Mouse (Mus musculus) cerebellum, postnatal 14 days (tissue): ENCODE measurements at regions not wholly inside any gene's neighbourhood (a gene's known extent, or its start where the extent isn't known, plus 50 kb on each side); places are given as distances from the start of the nearest gene placed in this dataset.

ENCODE experiments used
- DNase-seq, 2 experiments: peaks; one replicate each; pipeline ENCODE4 v3.0.0; 2021; ENCODE audit warnings: mixed read lengths in 2 of 2

DNA sequence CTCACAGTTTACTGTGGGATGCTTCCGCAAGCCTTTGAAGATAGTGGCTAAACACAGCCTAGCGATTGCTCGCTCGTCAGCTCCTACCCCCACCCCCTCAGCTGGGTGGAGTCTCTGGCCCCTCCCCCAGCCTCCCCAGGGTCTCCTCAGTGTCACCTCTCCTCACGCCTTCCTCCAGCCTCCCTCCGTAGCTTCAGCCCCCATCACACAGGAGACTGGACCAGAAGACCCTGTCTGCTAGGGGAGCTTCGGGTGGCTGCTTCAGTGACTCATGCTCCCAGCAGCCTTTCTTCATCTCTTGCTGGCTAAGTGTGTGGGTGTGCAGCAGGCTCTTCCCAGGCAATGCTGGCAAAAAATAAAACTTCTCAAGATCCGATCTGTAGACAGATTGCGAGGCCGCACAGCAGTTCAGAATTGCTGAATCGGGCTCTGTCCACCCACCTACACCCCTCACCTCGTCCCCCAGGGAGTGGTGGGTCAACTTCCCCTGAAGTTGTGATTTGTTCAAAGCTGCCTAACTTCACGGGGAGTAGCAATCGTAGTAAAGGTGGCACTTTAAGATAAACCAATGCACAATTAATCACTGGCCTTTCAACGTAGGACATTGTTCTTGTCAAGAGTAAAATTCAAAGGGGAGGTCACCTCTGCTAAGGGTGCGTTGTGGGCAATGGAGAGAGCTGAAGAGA lies 61.2 kb upstream of the Ankrd28 start:
- peak; percentile 8 to 14 for DNase-seq

DNA sequence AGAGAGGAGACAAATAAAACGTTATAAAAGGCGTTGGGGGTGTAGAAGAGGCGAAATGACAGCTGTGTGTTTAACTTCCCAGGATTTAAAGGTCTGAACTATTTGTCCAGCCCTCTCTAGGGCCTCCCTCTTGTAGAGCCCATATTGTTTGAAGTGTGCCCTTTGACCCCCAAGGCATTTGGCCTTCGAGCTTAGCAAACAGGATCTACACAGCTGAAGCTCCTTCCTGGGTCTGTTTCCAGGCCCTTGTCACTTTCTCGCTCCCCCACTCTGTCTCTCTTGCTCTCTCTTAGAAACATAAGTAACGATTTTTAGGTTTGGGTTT lies 61.7 kb upstream of the Ankrd28 start:
- DNase-seq = no peak

DNA sequence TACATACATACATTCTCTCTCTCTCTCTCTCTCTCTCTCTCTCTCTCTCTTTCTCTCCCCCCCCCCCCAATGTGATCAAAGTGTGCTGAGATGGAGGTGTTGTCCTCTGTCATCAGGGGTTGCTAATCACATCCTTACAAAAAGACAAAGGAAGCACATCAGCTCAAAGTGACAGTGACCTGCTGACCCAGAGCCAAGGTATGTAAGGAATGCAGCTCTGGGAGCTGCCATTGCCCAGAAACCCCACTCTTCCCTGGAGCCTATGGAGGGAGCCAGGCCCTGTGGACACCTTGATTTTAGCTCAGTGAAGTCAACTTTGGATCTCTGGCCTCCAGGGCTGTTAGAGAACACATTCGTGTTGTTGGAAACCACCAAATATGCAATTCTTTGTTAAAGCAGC lies 66.0 kb upstream of the Ankrd28 start:
- no peak for DNase-seq

DNA sequence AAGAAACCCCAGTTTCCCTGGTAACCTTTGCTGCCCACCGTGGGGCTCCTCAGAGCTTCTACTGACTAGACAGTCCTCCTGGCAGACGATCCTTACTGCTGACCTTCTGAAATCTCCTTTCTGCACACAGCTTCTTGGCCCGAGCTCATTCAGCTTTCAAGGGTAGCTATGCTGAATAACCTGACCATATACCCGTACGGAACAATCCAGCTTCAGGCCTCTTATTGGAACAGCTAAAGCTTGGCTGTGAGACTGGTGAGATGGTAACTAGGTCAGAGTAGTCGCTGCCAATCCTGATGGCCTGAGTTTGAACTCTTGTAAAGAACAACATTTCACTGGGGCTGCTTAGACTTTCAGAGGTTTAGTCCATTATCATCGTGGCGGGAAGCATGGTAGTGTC lies 69.1 kb upstream of the Ankrd28 start:
- peak in 1 of 2 experiments; percentile 10 for DNase-seq

DNA sequence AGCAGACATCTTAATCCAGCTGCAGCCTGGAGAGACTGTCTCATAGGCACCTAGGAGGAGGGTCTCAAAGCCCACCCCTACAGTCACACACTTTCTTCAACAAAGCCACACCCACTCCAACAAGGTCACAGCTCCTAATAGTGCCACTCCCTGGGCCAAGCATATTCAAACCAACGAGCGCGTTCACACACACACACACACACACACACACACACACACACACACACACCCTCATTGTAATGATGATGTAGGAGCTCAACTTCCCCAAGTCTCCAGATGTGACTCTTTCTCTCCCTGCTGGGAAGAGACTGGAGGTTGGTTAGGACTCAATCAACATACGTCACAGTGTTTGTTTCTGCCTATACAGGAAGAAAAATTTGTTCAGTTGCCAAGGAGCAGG lies 69.5 kb upstream of the Ankrd28 start:
- no peak for DNase-seq

GRCm38 (mm10) chr14:31901901-31902300 lies 71.5 kb upstream of the Ankrd28 start:
- no peak for DNase-seq

DNA sequence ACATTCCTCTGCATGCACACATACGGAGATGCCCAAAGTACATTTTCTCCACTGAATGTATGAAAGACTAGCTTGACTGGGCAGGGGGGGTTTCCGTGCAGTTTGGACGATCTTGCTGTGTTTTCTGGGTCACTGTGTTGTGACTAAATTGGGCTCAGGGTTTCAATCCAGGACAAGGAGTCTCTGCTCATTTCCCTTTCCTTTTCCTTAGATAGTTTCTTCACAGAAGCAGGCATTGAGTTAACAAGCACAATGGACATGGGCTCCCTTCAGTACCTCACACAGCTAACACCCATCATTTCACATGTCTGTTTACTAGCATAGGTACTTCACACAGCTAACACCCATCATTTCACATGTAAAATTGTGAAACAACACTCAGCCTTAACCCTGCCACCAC lies 73.2 kb upstream of the Ankrd28 start:
- no peak for DNase-seq

- DNase-seq = no peak
These were observed 78.1 kb upstream of the Ankrd28 start for GRCm38 (mm10) chr14:31908591-31908990.

GRCm38 (mm10) chr14:31909291-31909690 lies 78.8 kb upstream of the Ankrd28 start:
- DNase-seq = no peak

DNA sequence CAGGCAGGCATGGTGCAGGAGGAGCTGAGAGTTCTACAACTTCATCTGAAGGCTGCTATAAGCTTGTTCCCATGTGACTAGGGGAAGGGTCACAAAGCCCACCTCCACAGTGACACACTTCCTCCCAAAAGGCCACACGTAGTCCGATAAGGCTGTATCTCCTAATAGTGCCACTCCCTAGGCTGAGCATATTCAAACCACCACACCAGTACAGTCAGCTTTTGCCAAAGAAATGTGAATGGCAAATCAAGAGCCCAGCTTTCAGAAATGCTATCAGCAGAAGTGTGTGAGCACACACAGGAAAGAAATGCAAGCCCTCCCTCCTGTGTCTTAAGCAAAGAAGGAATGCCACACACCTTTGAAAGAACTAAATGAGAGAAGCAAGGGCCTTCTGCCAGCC lies 80.4 kb upstream of the Ankrd28 start:
- DNase-seq = no peak

- no peak for DNase-seq
These were observed 88.0 kb upstream of the Ankrd28 start for GRCm38 (mm10) chr14:31918461-31918860.

GRCm38 (mm10) chr14:31918921-31919320 lies 88.5 kb upstream of the Ankrd28 start:
- no peak for DNase-seq

DNA sequence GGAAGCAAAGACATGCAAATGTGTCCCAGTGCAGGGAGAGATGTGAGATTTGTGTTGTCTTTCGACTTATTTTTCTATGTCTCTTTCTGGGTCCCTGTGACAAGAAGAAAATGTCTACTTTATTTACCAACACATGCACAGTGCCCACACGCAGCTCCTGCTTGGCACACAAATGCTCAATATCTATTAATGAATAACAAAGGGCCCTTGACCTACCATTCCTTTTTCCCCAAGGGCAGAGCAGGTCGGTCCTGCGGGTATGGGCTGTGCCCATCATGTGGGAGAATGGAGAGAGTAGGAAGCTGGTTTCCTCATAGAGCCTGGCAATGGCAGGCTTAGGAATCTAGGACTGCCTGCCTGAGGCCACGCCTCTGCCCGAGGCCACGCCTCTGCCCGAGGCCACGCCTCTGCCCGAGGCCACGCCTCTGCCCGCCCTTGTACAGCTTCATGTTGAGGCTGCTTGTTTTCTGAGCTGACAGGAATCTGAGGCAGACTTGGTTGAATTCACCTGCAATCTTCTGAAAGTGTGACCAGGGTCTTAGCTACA lies 98.8 kb upstream of the Ankrd28 start:
- DNase-seq = peak in 1 of 2 experiments; percentile 13

- peak; percentile 87 to 91 for DNase-seq
These were observed 98.4 kb upstream of the Galnt15 start for GRCm38 (mm10) chr14:31930367-31930766.

GRCm38 (mm10) chr14:31931971-31932370 lies 96.8 kb upstream of the Galnt15 start:
- DNase-seq = no peak

- DNase-seq = peak; percentile 40 to 46
These were observed 95.3 kb upstream of the Galnt15 start for GRCm38 (mm10) chr14:31933441-31933840.

DNA sequence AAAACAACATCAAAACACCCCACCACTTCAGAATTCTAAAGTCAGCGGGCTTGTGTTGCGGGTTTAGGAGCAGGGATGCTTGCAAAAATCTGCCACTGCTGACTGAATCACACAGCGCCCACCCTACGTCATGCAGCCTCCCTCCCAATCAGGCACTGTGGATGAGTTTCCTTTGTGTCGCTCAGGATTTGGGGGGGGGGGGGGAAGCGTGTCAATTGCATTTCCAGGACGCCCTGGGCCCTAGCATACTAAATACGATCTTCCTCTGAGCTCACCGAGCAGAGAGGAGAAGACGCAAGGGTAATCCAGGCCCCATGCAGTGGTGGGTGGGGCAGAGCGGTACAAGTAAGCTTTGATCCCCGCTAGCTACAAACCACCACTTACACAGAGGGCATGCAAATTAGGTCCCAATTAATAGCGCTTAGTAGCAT lies 94.9 kb upstream of the Galnt15 start:
- DNase-seq = peak; percentile 80 to 81

DNA sequence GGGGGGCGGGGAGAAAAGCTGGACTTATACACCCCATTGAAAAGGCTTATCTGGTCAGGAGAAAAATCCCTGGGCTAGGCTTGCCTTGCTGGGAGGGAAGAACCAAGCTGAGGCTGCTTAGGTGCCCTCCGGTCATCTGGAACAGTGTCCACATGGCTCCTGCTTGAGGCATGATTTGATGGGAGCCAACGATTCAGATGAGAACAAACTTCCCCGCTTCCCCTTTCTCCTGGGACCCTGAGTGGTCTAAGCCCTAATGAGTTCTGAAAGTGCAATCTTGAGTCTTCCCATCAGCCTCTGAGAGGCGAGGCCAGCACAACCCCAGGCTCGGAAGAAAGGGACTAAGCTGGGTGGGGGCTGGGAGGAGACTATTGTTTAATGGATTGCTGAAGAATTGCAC lies 94.5 kb upstream of the Galnt15 start:
- DNase-seq = peak; percentile 51 to 52

- no peak for DNase-seq
These were observed 94.0 kb upstream of the Galnt15 start for GRCm38 (mm10) chr14:31934771-31935170.

DNA sequence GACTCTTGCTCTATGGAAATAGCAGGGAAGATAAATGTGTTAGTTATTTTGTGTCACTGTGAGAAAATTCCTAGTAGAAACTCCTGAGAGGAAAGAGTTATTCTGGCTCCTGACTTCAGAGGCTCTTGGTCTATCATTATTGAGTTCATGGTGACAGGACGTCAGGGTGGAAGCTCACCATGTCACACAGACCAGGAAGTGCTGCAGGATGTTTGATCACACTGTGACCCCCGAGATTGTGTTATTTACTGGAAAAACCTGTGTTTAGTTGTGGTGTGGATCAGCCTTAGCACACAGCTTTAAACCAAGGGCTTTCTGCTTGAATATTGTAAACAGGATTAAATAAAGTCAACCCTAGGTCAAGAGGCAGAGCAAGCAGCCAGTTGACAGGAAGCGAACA lies 93.4 kb upstream of the Galnt15 start:
- DNase-seq = no peak

DNA sequence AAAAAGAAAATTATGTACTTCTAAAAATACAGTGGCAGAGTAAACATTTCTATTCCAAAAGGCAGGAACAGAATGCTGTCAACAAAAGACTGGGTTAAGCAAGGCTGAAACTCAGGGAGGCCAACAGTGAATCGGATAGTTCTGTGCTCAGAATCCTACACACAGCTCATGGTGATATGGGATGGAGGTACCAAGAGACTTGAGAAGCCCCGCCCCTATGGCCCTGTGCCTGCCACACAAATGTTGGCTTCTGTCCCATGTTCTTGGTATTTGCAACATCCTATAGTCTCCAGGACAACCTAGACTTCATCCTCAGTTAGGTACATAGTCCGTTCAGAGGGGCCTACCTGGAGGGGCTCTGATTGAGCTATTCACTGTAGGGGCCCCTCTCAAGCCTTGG lies 92.2 kb upstream of the Galnt15 start:
- peak in 1 of 2 experiments; percentile 24 for DNase-seq

DNA sequence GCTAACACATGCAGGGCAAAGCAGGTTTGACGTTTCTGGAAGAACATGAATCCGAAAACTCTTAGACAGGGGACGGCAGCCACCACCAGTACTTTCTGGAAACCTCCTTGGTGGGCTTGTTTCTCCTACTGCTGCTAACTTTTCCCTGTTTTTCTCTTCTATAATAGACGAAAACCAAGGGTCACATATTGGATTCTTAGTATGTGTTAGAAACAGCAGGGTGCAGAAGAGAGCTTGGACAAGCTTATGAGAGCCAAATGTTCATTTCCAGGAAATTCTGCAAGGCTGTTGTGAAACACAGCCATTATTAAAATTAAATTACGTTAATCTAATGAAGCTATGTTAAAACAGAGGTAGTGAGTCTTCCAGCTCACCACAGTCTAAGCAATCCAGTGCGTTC lies 87.9 kb upstream of the Galnt15 start:
- no peak for DNase-seq

DNA sequence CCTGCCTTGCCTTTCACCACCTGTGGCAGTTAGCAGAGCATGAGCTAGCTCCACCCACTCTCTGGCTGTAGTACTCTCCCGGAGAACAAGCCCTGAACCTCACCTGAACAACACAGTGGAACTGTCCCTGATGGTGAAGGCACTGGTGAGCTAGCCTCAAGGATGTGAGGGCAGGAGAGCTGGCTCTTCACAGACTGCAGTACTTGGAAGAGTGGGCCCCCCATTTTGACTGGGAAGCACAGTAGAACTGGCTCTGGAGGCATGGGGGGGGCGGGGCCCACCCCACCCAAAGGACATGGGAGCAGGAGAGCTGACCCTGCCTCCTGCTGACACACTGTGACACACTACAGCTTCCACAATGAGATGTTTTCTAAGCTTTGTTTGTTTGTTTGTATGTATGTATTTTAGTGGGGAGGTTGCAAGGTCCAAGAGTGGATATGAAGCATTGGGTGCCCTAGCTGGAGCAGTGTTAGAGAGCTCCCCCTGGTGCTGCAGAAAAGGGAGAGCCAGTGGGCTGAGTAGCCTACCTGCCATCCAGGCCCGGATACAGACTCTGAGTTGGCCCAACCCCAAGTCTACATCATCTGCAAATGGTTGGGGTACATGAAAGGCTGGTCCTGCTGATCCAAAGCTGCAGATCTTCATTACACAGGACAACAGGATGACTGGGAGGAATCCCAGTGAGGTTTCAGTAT lies 86.4 kb upstream of the Galnt15 start:
- peak; percentile 42 to 48 for DNase-seq

GRCm38 (mm10) chr14:31944682-31945081 lies 84.1 kb upstream of the Galnt15 start:
- DNase-seq = no peak
